Mouse (Mus musculus): Measurements from ENCODE around the gene Slc25a25. TPM values are rescaled to one million over a fixed set of nuclear protein-coding genes. Genes with fewer than 3 reads are reported as not detected.
A peak's percentile ranks its signal among the peaks of the same experiment; 100 is the strongest.

Slc25a25 gene
- total RNA-seq, 1 experiment = 22.1 TPM

GRCm38 (mm10) chr2:32407144-32407824 lies 44.0 kb downstream of the Slc25a25 start:
- no peak overlapping the region for H3K9ac ChIP-seq (ENCODE audit: insufficient read depth, low read depth, low read length, poor library complexity, severe bottlenecking)
- H3K4me1 ChIP-seq (ENCODE audit: control insufficient read depth in 2 of 2, insufficient read depth in 2 of 2, low read length in 2 of 2, poor library complexity in 1 of 2) = peaks cover 0 to 13% of the 10 kb centered on the region in 2 experiments; a peak in 2 of 4 replicates
- H3K36me3 ChIP-seq (ENCODE audit: control insufficient read depth, insufficient read depth, low read length, poor library complexity, severe bottlenecking) = no peaks in the 10 kb centered on the region; the same call in 1 of the 2 replicates
- no peaks in the 10 kb centered on the region for H3K9me3 ChIP-seq (ENCODE audit: control insufficient read depth, insufficient read depth, low read depth, low read length)
- DNase-seq (ENCODE audit: low read depth, low spot score) = no peak
- no peak overlapping the region for H3K27ac ChIP-seq (ENCODE audit: insufficient read depth, low read depth, low read length, poor library complexity, severe bottlenecking)
- no peak overlapping the region for H3K4me3 ChIP-seq (ENCODE audit: insufficient read depth in 1 of 2, low read depth in 1 of 2, low read length in 2 of 2, poor library complexity in 1 of 2, severe bottlenecking in 1 of 2)
- no peak for TF ChIP-seq ZNF384 (IDR thresholded peaks at IDR 0.05; ENCODE audit: low read depth, low read length)
- no peak for TF ChIP-seq HCFC1 (IDR thresholded peaks at IDR 0.05; ENCODE audit: borderline replicate concordance, insufficient read depth, low read length)
- TF ChIP-seq MAFK (IDR thresholded peaks at IDR 0.05; ENCODE audit: insufficient read depth, low read depth, low read length) = no peak
- no peak for TF ChIP-seq ZC3H11A (IDR thresholded peaks at IDR 0.05; ENCODE audit: borderline replicate concordance, low read depth, low read length)
- no peak for TF ChIP-seq CHD2 (IDR thresholded peaks at IDR 0.05; ENCODE audit: low read depth, low read length)
- in situ Hi-C loops (cut with MboI; ENCODE audit: low sequenced_read_pairs in 2 of 2, unreplicated experiment in 2 of 2) = no loop called here

GRCm38 (mm10) chr2:32404663-32405062 lies 46.6 kb downstream of the Slc25a25 start:
- Histone ChIP-seq H3K4me3 (ENCODE audit: insufficient read depth in 1 of 2, low read depth in 1 of 2, low read length in 2 of 2, poor library complexity in 1 of 2, severe bottlenecking in 1 of 2) (no peak overlapping the region), H3K9ac (ENCODE audit: insufficient read depth, low read depth, low read length, poor library complexity, severe bottlenecking) (no peak overlapping the region), H3K27ac (ENCODE audit: insufficient read depth, low read depth, low read length, poor library complexity, severe bottlenecking) (no peak overlapping the region), H3K9me3 (ENCODE audit: control insufficient read depth, insufficient read depth, low read depth, low read length) (no peaks in the 10 kb centered on the region), H3K4me1 (ENCODE audit: control insufficient read depth in 2 of 2, insufficient read depth in 2 of 2, low read length in 2 of 2, poor library complexity in 1 of 2) (peaks cover 0 to 17% of the 10 kb centered on the region in 2 experiments; a peak in 2 of 4 replicates), H3K36me3 (ENCODE audit: control insufficient read depth, insufficient read depth, low read length, poor library complexity, severe bottlenecking) (peaks cover 14% of the 10 kb centered on the region)
- in situ Hi-C loops (cut with MboI; ENCODE audit: low sequenced_read_pairs in 2 of 2, unreplicated experiment in 2 of 2) = no loop called here
- peak; percentile 100 for DNase-seq (ENCODE audit: low read depth, low spot score)
- TF ChIP-seq ZC3H11A (IDR thresholded peaks at IDR 0.05; ENCODE audit: borderline replicate concordance, low read depth, low read length) = peak; percentile 81
- no peak for TF ChIP-seq MAFK (IDR thresholded peaks at IDR 0.05; ENCODE audit: insufficient read depth, low read depth, low read length)
- 0 out of 2 replicates have a peak, but pooled peaks have one; percentile 17 for TF ChIP-seq ZNF384 (IDR thresholded peaks at IDR 0.05; ENCODE audit: low read depth, low read length)
- TF ChIP-seq HCFC1 (IDR thresholded peaks at IDR 0.05; ENCODE audit: borderline replicate concordance, insufficient read depth, low read length) = 0 out of 2 replicates have a peak, but pooled peaks have one; percentile 43

GRCm38 (mm10) chr2:32396695-32397094 lies 54.5 kb downstream of the Slc25a25 start:
- H3K27ac ChIP-seq (ENCODE audit: insufficient read depth, low read depth, low read length, poor library complexity, severe bottlenecking) = no peak overlapping the region
- H3K9ac ChIP-seq (ENCODE audit: insufficient read depth, low read depth, low read length, poor library complexity, severe bottlenecking) = peak overlapping the region; percentile 80
- no peak for TF ChIP-seq ZC3H11A (IDR thresholded peaks at IDR 0.05; ENCODE audit: borderline replicate concordance, low read depth, low read length)
- TF ChIP-seq ZNF384 (IDR thresholded peaks at IDR 0.05; ENCODE audit: low read depth, low read length) = no peak
- no peak for TF ChIP-seq CHD2 (IDR thresholded peaks at IDR 0.05; ENCODE audit: low read depth, low read length)
- no peak for TF ChIP-seq HCFC1 (IDR thresholded peaks at IDR 0.05; ENCODE audit: borderline replicate concordance, insufficient read depth, low read length)
- no peak for TF ChIP-seq MAFK (IDR thresholded peaks at IDR 0.05; ENCODE audit: insufficient read depth, low read depth, low read length)
- in situ Hi-C loops (cut with MboI; ENCODE audit: low sequenced_read_pairs in 2 of 2, unreplicated experiment in 2 of 2) = no loop called here
- H3K9me3 ChIP-seq (ENCODE audit: control insufficient read depth, insufficient read depth, low read depth, low read length) = no peaks in the 10 kb centered on the region
- H3K4me3 ChIP-seq (ENCODE audit: insufficient read depth in 1 of 2, low read depth in 1 of 2, low read length in 2 of 2, poor library complexity in 1 of 2, severe bottlenecking in 1 of 2) = peak overlapping the region; percentile 78 to 85
- DNase-seq (ENCODE audit: low read depth, low spot score) = no peak
- H3K4me1 ChIP-seq (ENCODE audit: control insufficient read depth in 2 of 2, insufficient read depth in 2 of 2, low read length in 2 of 2, poor library complexity in 1 of 2) = peaks cover 0 to 19% of the 10 kb centered on the region in 2 experiments; a peak in 1 of 4 replicates
- H3K36me3 ChIP-seq (ENCODE audit: control insufficient read depth, insufficient read depth, low read length, poor library complexity, severe bottlenecking) = peaks cover 9% of the 10 kb centered on the region

GRCm38 (mm10) chr2:32395946-32396621 lies 55.2 kb downstream of the Slc25a25 start:
- no peaks in the 10 kb centered on the region for H3K9me3 ChIP-seq (ENCODE audit: control insufficient read depth, insufficient read depth, low read depth, low read length)
- no peak overlapping the region; the same call in 1 of the 2 replicates for H3K27ac ChIP-seq (ENCODE audit: insufficient read depth, low read depth, low read length, poor library complexity, severe bottlenecking)
- TF ChIP-seq ZC3H11A (IDR thresholded peaks at IDR 0.05; ENCODE audit: borderline replicate concordance, low read depth, low read length) = no peak
- no peak for TF ChIP-seq MAFK (IDR thresholded peaks at IDR 0.05; ENCODE audit: insufficient read depth, low read depth, low read length)
- TF ChIP-seq CHD2 (IDR thresholded peaks at IDR 0.05; ENCODE audit: low read depth, low read length) = no peak
- no peak for TF ChIP-seq ZNF384 (IDR thresholded peaks at IDR 0.05; ENCODE audit: low read depth, low read length)
- peak; percentile 40; the same call in 1 of the 2 replicates for TF ChIP-seq HCFC1 (IDR thresholded peaks at IDR 0.05; ENCODE audit: borderline replicate concordance, insufficient read depth, low read length)
- peak; percentile 93 for DNase-seq (ENCODE audit: low read depth, low spot score)
- H3K36me3 ChIP-seq (ENCODE audit: control insufficient read depth, insufficient read depth, low read length, poor library complexity, severe bottlenecking) = peaks cover 4% of the 10 kb centered on the region; the same call in 1 of the 2 replicates
- H3K4me1 ChIP-seq (ENCODE audit: control insufficient read depth in 2 of 2, insufficient read depth in 2 of 2, low read length in 2 of 2, poor library complexity in 1 of 2) = peaks cover 0 to 19% of the 10 kb centered on the region in 2 experiments; a peak in 1 of 4 replicates
- peak overlapping the region; percentile 78 to 85 for H3K4me3 ChIP-seq (ENCODE audit: insufficient read depth in 1 of 2, low read depth in 1 of 2, low read length in 2 of 2, poor library complexity in 1 of 2, severe bottlenecking in 1 of 2)
- in situ Hi-C loops (cut with MboI; ENCODE audit: low sequenced_read_pairs in 2 of 2, unreplicated experiment in 2 of 2) = no loop called here
- peak overlapping the region; percentile 80 for H3K9ac ChIP-seq (ENCODE audit: insufficient read depth, low read depth, low read length, poor library complexity, severe bottlenecking)

Data from ES-E14 (cell line).